Mouse (Mus musculus): ENCODE data around the gene Tcerg1l. TPM values are rescaled to one million over a fixed set of nuclear protein-coding genes. Genes with fewer than 3 reads are reported as not detected.

Tcerg1l gene
- not detected for polyA plus RNA-seq (2017; shearing (Covaris generic))

DNA sequence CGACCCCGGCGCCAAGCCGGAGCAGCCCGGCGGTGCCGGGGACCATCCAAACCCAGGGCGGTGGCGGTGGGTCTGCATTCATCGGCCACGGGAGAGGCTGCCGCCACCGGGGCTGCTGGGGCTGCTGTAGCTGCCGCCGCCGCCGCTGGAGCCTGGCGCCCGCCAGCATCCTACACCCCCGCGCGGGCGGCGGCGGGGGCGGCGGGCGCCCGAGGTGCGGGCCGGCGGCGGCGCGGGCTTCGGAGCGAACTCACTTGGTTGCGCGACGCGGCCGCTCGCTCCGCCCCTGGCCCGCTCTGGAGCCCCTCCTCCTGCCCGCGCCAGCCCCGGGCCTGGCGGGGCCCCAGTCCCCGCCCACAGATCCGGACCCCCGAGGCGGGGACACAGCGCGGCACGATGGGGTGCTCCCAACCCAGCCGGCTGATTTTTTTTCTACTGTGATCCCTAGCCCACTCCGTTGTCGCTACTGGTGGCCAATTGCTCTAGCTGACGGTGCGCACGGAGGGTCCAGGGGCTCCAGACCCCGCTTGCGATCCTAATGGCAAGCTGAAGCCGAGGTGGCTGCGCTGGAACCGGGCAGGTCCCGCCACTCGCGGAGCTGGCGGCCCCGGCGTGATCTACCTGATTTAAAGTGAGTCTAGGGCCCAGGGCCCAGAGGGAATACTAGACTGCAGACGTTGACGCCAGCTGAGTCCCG, at the start of gene Tcerg1l:
Gene Tcerg1l, minus strand, starts transcription at position 246 of the 697 bp plus-strand sequence.

